Mouse (Mus musculus) ovary, adult 18-20 months (tissue): Measurements from ENCODE around the gene Scg3.
"Not testable (repeated sequence)": the region's sequence is repeated elsewhere in the genome, so short reads cannot be mapped to it uniquely, and the experiment has no call there.

Source experiments
- DNase-seq: peaks from one replicate; pipeline ENCODE4 v3.0.0; 2022; ENCODE audit warnings: low spot score, mixed read lengths

Scg3 gene

GRCm38 (mm10) chr9:75683426-75684191 lies at the start of gene Scg3:
Gene Scg3 (minus strand): TSS chr9:75684056.
- peak; percentile 15 for DNase-seq

- no peak for DNase-seq
Measured at GRCm38 (mm10) chr9:75719952-75720687, 36.3 kb upstream of the Scg3 start.

GRCm38 (mm10) chr9:75719481-75719880 lies 35.6 kb upstream of the Scg3 start:
- no peak for DNase-seq

GRCm38 (mm10) chr9:75684772-75685171 lies 916 bp upstream of the Scg3 start:
- DNase-seq, result no peak

DNA sequence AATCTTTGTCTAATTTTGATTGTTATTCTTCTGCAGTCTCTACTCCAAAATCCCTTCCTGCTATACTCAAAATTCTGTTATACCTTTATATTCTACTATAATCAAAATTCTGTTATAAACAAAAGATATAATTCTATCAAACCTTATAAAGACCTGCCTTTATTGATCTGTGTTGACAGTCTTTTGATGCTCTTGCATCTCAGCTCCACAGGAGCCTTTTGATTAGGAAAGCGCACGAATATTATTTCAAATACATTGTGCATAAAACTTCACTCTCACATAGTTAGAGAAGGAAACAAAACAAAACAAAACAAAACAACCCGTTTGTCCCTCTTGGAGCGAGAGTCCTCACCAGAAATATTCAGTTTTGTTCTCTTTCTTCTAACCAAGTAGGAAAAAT lies 436 bp upstream of the Scg3 start:
- no peak for DNase-seq

- no peak for DNase-seq
Measured at GRCm38 (mm10) chr9:75680606-75681005, 3.2 kb downstream of the Scg3 start.

DNA sequence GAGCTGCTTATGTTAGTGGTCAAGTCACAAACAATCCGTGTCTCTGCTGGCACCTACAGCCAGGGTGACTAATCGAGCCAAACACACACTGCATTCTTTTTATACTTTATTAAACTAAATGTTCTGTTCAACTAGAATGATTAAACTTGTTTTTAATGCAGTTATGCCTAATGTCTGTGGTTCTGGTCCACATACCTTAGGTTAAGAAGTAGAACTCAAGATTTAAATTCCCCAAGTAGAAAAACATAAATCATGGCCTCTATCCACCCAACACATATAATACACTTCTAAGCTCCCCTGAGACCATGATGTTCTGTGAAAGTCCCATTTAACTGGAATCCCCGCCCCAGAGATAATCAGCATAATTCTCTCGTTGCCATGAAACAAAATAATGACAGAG lies 4.2 kb downstream of the Scg3 start:
- no peak for DNase-seq

DNA sequence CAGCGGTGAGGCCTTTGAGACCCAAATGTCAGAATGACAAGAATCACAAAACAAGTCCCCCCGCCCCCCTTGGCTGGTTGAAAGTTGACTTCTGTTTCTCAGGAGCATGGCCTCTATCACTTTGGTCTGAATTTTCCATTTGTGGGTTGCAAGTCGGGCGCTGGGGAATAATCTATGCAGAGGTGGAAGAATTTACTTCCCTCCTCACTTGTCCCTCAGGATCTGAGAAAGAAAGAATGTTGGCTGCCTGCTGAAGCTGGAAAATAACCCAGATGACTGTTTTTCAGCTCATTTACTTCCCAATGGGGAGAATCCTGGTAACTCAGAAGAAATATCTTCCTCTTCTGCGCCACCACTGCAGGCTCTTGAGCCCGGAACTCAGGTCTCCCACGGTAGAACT lies 5.5 kb downstream of the Scg3 start:
- no peak for DNase-seq

- no peak for DNase-seq
Measured at GRCm38 (mm10) chr9:75676226-75676625, 7.6 kb downstream of the Scg3 start.

GRCm38 (mm10) chr9:75672769-75673168 lies 11.1 kb downstream of the Scg3 start:
- DNase-seq, result no peak

DNA sequence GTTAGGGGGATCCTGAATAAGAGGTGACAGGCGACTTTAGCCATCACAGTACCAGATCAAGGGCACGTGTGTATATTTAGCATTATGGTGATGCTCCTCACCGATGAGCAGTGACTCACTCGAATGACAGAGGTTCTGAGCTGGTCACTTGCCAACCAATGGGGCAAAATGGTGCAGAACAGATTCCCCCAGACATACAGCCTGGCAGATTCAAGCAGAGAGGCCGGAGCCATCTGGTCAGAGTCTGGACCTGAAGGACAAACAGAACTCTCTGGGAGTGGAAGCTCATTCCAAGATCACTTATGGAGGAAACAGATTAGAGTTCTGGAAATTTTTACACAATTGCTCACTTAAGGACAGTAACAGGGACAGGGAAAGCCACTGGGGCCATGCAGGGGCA lies 17.2 kb downstream of the Scg3 start:
- DNase-seq, result no peak

GRCm38 (mm10) chr9:75665364-75665763 lies 18.5 kb downstream of the Scg3 start:
- no peak for DNase-seq

DNA sequence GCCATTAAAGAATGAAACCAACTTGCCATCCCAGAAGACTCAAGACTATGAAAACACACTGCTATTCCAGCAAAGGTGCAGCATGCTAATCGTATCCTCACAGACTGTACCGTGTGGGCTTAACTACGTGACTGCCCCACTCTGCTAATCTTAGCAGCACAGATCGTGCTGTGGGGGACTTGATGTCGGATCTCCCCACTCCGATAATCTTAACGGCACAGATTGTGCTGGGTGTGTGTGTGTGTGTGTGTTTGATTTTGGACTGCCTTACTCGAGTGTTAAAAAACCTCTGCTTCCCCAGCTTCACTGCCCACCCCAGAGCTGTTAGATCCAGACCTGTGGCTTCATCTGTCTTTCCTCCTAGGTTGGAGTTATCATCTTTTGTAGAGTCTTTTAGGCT lies 22.9 kb downstream of the Scg3 start:
- no peak for DNase-seq

DNA sequence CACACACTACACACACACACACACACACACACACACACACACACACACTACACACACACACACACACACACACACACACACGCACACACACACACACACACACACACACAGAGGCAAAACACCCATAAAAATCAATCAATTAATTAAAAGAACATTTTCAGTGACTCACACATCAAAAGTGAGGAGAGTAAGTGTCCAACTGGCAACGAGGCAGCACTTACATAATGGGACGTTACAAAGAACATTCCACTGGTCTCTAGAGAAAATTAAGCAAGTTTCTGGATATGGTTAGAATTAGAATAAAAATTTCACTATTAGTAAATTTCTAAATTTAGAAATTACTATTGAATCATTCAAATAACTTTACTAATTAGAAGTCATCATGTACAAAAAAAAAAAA lies 27.4 kb downstream of the Scg3 start:
- not testable (repeated sequence) for DNase-seq

DNA sequence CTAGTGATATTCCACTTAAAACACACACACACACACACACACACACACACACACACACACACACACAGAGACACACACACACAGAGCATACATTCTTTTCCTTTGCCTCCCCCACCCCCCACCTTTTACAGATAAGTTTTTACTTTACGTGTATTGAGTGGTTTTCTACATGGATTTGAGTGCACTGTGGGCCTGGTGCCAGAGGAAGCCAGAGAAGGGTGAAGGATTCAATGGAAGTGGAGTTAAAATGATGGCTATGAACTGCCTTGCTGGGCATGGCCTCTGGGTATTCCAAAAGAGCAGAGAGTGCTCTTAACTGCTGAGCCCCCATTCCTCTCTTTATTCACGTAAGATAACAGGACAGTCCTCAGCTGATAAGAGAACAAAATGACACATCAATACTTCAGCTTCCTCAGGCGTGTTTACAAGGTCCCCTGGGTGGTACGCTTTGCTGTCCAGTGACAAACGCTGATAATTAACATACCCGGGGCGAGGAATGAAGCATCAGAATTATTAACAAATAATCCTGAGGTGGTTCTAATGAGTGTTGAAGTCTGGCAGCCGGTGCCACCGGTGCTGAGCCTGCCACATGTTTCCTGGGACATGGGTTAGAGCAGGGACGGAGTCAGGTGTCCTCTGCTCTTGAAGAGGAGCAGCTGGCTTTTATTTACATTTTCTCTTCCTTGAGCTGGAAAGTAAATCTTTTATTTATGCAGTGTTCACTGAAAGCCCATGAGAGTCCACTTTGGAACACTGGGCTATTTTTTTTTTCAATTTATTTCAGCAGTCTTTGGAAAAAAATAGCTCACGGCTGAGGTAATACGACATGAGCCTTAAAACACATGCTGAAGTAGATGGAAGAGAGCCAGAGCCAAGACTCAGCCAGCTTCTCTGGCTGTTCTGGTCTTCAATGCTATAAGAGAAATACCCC lies 29.6 kb downstream of the Scg3 start:
- no peak for DNase-seq

DNA sequence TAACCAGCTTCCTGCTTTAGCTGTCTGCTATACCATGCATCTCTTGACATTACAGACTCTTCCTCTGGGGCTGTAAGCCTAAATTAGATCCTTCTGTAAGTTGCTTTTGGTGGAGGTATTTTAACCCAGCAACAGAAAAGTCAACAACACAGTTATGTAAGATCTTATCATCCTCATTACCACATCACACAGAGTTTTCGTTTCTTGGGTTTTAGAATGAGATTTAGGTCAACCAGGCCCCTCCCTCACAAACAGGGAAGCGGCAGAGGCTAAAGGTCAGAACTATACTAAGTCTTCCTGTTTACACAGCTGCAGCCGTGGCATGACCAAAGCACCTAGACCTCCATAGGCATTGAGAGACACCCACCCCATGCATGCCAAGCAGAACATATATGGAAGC lies 38.5 kb downstream of the Scg3 start:
- no peak for DNase-seq

DNA sequence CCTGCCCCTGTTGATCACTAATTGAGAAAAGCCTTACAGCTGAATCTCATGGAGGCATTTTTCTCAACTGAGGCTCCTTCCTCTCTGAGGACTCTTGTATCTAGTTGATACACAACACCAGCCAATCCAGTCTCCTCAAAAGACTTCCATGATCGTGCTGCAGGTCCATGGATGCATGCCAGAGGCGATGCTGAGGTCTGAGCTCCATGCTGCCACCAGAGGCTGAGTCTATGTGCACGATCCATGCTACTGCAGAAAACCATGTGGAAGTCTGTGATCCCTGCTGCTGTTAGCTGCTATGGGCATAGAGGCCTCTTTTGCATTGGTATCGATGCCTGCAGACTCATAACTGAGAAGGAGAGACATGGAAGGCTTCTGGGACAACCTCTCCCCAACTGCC lies 49.6 kb downstream of the Scg3 start:
- DNase-seq, result no peak

- no peak for DNase-seq
Measured at GRCm38 (mm10) chr9:75633603-75634002, 50.3 kb downstream of the Scg3 start.

DNA sequence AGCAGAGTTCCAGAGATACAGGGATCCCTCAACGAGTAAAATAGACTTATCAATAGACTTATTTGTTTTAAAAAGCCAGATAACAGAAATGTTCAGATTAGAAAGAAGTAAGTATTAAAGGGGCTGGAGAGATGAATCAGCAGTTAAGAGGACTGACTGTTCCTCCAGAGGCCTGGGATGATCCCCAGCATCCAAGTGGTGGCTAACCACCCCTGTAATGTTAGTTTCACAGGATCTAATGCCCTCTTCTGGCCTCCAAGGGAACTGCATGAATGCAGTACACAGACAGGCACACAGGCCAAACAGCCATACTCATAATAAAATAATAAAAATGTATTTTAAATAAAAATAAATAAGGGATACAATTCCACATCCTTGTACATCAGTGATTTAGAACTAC lies 51.0 kb downstream of the Scg3 start:
- no peak for DNase-seq

DNA sequence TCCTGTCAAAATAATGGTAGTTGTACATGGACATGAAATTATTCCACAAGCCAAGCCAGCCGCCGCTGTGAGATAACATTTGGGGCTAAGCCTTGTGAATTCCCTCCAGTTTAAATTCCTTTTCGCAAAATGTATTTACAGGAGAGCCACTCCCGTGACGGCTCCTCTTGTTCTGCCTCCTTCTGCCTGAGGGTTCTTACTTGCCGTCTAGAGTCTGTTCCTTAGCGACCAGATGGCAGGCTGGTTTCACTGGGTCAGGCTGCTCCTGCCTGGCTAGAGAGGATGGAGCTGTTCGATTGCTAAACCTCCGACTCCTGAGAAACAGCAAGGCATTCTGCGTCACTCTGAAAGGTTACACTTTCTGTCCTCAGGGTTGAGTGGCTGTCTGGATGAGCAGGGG lies 51.7 kb downstream of the Scg3 start:
- no peak for DNase-seq

GRCm38 (mm10) chr9:75630823-75631454 lies 52.9 kb downstream of the Scg3 start:
- DNase-seq, result no peak

- no peak for DNase-seq
Measured at GRCm38 (mm10) chr9:75626308-75626604, 57.6 kb downstream of the Scg3 start.
